In the genomic region with DNA sequence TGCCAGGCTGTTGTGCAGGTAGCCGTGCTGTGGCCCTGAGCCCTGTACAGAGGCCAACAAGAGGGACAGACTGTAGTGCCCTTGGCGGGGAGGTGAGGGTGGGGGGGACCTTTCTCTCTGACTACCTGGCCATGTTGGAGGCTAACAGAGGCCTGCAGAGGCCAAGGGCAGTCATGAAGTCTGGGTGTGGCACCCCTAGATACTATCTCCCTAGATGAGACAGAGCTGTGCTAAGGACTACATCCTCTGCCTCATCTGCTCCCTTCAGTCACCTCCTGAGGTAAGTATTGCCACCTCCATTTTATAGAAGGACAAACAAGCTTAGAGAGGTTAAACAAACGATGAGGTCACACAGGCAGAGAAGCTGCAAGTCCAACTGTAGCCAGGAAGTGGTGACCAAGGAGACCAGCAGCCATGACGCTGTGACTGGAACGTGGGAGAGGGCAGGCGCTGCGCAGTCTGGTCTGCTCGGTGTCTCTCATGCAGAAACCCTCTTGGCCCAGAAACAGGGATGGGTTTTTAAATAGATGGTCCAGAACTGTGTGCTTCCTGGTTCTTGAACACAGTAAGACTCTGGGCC, we compare ENCODE assay signal across 9 mouse cellular contexts. TPM values are rescaled to one million over a fixed set of nuclear protein-coding genes. Genes with fewer than 3 reads are reported as not detected.
A peak's percentile ranks its signal among the peaks of the same experiment; 100 is the strongest.
DNase-seq lines count a peak whose midpoint lies in the region; ATAC-seq and TF ChIP-seq lines count a peak whose summit lies in the region.
"Had no signal": no experiment of that assay in that cellular context is flagged by ENCODE, and none has a peak within 500 bp of the region (broad histone marks: within the 10 kb centered on the region; RNA-seq: fewer than 3 reads in every experiment).

No protein-coding gene starts in this region.

- H3K4me2 ChIP-seq in heart, embryonic 12.5 days: 0 out of 2 replicates have a peak overlapping the region, but pooled peaks have one; percentile 0
- no peak overlapping the region for H3K4me2 ChIP-seq in neural tube, embryonic 15.5 days
- H3K4me2 ChIP-seq: embryonic facial prominence, embryonic 13.5 days had no signal

- H3K9ac ChIP-seq in heart, embryonic 12.5 days: peak overlapping the region; percentile 46; the same call in 1 of the 2 replicates
- no peak overlapping the region for H3K9ac ChIP-seq in neural tube, embryonic 15.5 days (replicated peaks)
- H3K9ac ChIP-seq: embryonic facial prominence, embryonic 13.5 days had no signal

- WGBS in heart, embryonic 12.5 days: 70% methylated on average over 8 of the region's 8 CpGs
- 86% methylated on average over 8 of the region's 8 CpGs for WGBS in limb, embryonic 10.5 days
- WGBS in neural tube, embryonic 15.5 days: 95% methylated on average over 8 of the region's 8 CpGs

- TF ChIP-seq CTCF in left cerebral cortex, adult 2 months (IDR thresholded peaks at IDR 0.05): no peak

- peaks cover 35% of the 10 kb centered on the region for H3K4me1 ChIP-seq in heart, embryonic 12.5 days (replicated peaks)
- H3K4me1 ChIP-seq in limb, embryonic 10.5 days: peaks cover 10% of the 10 kb centered on the region; the same call in 1 of the 2 replicates
- 0 out of 2 replicates have a peak, but pooled peaks cover 2% of the 10 kb centered on the region for H3K4me1 ChIP-seq in neural tube, embryonic 15.5 days

- H3K27me3 ChIP-seq in heart, embryonic 12.5 days (replicated peaks): no peaks in the 10 kb centered on the region
- H3K27me3 ChIP-seq in limb, embryonic 10.5 days (ENCODE audit: low read depth, poor library complexity, severe bottlenecking): no peaks in the 10 kb centered on the region
- no peaks in the 10 kb centered on the region for H3K27me3 ChIP-seq in neural tube, embryonic 15.5 days (replicated peaks)
- H3K27me3 ChIP-seq: embryonic facial prominence, embryonic 13.5 days had no signal

- intact Hi-C loops in left cerebral cortex, adult 2 months (cut with DNase I): no loop called here
- intact Hi-C loops in left cerebral cortex, postnatal 25 days (cut with DNase I): no loop called here

- ATAC-seq in heart, embryonic 12.5 days (ENCODE audit: insufficient number of reproducible peaks, low FRiP score): no peak
- no peak for ATAC-seq in neural tube, embryonic 15.5 days (ENCODE audit: low FRiP score)
- ATAC-seq in cerebellum, adult (ENCODE audit: insufficient number of reproducible peaks, low FRiP score, low TSS enrichment): no peak

- H3K27ac ChIP-seq in left cerebral cortex, adult 2 months: peak overlapping the region; percentile 72
- peak overlapping the region; percentile 70 for H3K27ac ChIP-seq in heart, embryonic 12.5 days (ENCODE audit: poor library complexity, severe bottlenecking)
- peak overlapping the region; percentile 20 for H3K27ac ChIP-seq in limb, embryonic 10.5 days
- peak overlapping the region; percentile 60; the same call in 1 of the 2 replicates for H3K27ac ChIP-seq in neural tube, embryonic 15.5 days (replicated peaks)
- H3K27ac ChIP-seq: embryonic facial prominence, embryonic 13.5 days had no signal

- no peaks in the 10 kb centered on the region for H3K9me3 ChIP-seq in heart, embryonic 12.5 days (replicated peaks)
- no peaks in the 10 kb centered on the region for H3K9me3 ChIP-seq in limb, embryonic 10.5 days (replicated peaks)
- no peaks in the 10 kb centered on the region for H3K9me3 ChIP-seq in neural tube, embryonic 15.5 days (replicated peaks)
- H3K9me3 ChIP-seq: embryonic facial prominence, embryonic 13.5 days had no signal

- DNase-seq in left cerebral cortex, adult 2 months (ENCODE audit: extremely low spot score in 1 of 2, low spot score in 2 of 2): no peak
- no peak for DNase-seq in left cerebral cortex, adult 9 months (ENCODE audit: low spot score in 2 of 2)
- no peak for DNase-seq in limb, embryonic 10.5 days (ENCODE audit: low spot score)
- no peak for DNase-seq in B cell, adult 2 months
- DNase-seq in left cerebral cortex, postnatal 25 days (ENCODE audit: low spot score in 2 of 2): no peak

- H3K36me3 ChIP-seq in heart, embryonic 12.5 days: peaks cover 87% of the 10 kb centered on the region
- peaks cover 91% of the 10 kb centered on the region for H3K36me3 ChIP-seq in limb, embryonic 10.5 days
- peaks cover 75% of the 10 kb centered on the region for H3K36me3 ChIP-seq in neural tube, embryonic 15.5 days

- H3K4me3 ChIP-seq in left cerebral cortex, adult 2 months: no peak overlapping the region
- no peak overlapping the region for H3K4me3 ChIP-seq in heart, embryonic 12.5 days
- no peak overlapping the region for H3K4me3 ChIP-seq in limb, embryonic 10.5 days
- H3K4me3 ChIP-seq in neural tube, embryonic 15.5 days (replicated peaks): no peak overlapping the region
- H3K4me3 ChIP-seq: embryonic facial prominence, embryonic 13.5 days had no signal

RNA-seq across cellular contexts. Expression of gene Maff, which starts 22.5 kb away (rescaled TPM):
- total RNA-seq in left cerebral cortex, adult 2 months (2021): 1 to 10 TPM; 1.6 to 3.2 TPM
- 1.9 and 2.6 TPM in 2 replicates for polyA plus RNA-seq in heart, embryonic 12.5 days (2016; fragmentation: Nextera tagmentation; extraction: Ambion mirVana)
- 1.2 and 1.5 TPM in 2 replicates for polyA plus RNA-seq in limb, embryonic 10.5 days (2016; fragmentation: Nextera tagmentation; extraction: Ambion mirVana)
- polyA plus RNA-seq in neural tube, embryonic 15.5 days (2015; fragmentation: Nextera tagmentation; extraction: Ambion mirVana): 0.81 and 1.7 TPM in 2 replicates
- total RNA-seq in left cerebral cortex, postnatal 25 days (2021): 1 to 10 TPM; 1.3 to 1.8 TPM

RNA-seq across cellular contexts. Expression of gene Tmem184b, which starts 34.4 kb away (rescaled TPM):
- 10 to 100 TPM; 73.7 to 82.2 TPM for total RNA-seq in left cerebral cortex, adult 2 months (2021)
- 77.2 and 82.3 TPM in 2 replicates for polyA plus RNA-seq in heart, embryonic 12.5 days (2016; fragmentation: Nextera tagmentation; extraction: Ambion mirVana)
- polyA plus RNA-seq in limb, embryonic 10.5 days (2016; fragmentation: Nextera tagmentation; extraction: Ambion mirVana): 63.5 and 74.8 TPM in 2 replicates
- 43.1 and 46.3 TPM in 2 replicates for polyA plus RNA-seq in neural tube, embryonic 15.5 days (2015; fragmentation: Nextera tagmentation; extraction: Ambion mirVana)
- total RNA-seq in left cerebral cortex, postnatal 25 days (2021): 10 to 100 TPM; 57.2 to 67.5 TPM

RNA-seq across cellular contexts. Expression of gene Pla2g6, which starts 40.8 kb away (rescaled TPM):
- 10 to 100 TPM; 21.3 to 22.6 TPM for total RNA-seq in left cerebral cortex, adult 2 months (2021)
- polyA plus RNA-seq in heart, embryonic 12.5 days (2016; fragmentation: Nextera tagmentation; extraction: Ambion mirVana): 12.1 and 14.4 TPM in 2 replicates
- 17.0 and 18.2 TPM in 2 replicates for polyA plus RNA-seq in limb, embryonic 10.5 days (2016; fragmentation: Nextera tagmentation; extraction: Ambion mirVana)
- 26.1 and 27.9 TPM in 2 replicates for polyA plus RNA-seq in neural tube, embryonic 15.5 days (2015; fragmentation: Nextera tagmentation; extraction: Ambion mirVana)
- 10 to 100 TPM; 20.6 to 22.4 TPM for total RNA-seq in left cerebral cortex, postnatal 25 days (2021)

Comparison
In these comparisons a context has a peak if more than half of its experiments do, and no peak if none do; other contexts are left out.
1. H3K27ac ChIP-seq: peak in every context shown above with its lines; median percentile 72 in left cerebral cortex, adult 2 months; 70 in heart, embryonic 12.5 days; 60 in neural tube, embryonic 15.5 days; 20 in limb, embryonic 10.5 days.